Mouse (Mus musculus) ES-E14 (cell line): ENCODE data around the gene Hira.

Source experiments
- CHD2 ChIP-seq: IDR thresholded peaks from 2 replicates; pipeline ENCODE4 v1.6.1; 2014; ENCODE audit warnings: mild to moderate bottlenecking, low read depth, low read length, inconsistent platforms
- MAFK ChIP-seq: IDR thresholded peaks from 2 replicates; pipeline ENCODE4 v1.6.1; 2014; ENCODE audit warnings: mild to moderate bottlenecking, low read depth, low read length, inconsistent platforms; ENCODE audit not compliant: insufficient read depth
- ZNF384 ChIP-seq: IDR thresholded peaks from 2 replicates; pipeline ENCODE4 v1.6.1; 2012; ENCODE audit warnings: low read depth, low read length, inconsistent platforms

DNA sequence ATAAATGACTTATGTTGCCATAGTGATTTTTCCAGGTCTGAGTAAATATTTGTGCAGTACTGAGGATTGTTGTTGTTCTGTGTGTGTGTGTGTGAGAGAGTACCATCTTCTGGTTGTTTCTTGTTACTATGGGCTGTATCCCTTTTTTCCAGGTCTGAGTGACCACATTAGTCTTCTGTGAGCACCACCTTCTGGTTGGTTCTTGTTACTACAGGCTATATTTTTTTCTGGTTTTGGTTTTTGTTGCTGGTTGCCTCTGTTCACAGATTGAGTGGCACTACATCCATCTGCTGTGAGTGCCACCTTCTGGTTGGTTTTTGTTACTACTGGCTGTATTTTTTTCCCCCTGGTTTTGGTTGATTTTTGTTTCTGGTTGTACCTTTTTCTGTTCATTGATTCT lies 18.3 kb upstream of the Hira start:
- TF ChIP-seq CHD2 (no peak), MAFK (no peak), ZNF384 (peak; percentile 95)
